Mouse (Mus musculus) midbrain, embryonic 11.5 days (tissue): ENCODE results near the gene Qpctl. TPM values are rescaled to one million over a fixed set of nuclear protein-coding genes. Genes with fewer than 3 reads are reported as not detected.
A peak's percentile ranks its signal among the peaks of the same experiment; 100 is the strongest.

Experiments used
- ATAC-seq: fragments of 200-750 bp; cut with Nextera tagmentation; 2 replicates; pipeline ENCODE4 v1.8.0; 2017; ENCODE audit warnings: moderate TSS enrichment, moderate library complexity; ENCODE audit not compliant: low FRiP score
- DNase-seq: peaks from one replicate; pipeline ENCODE4 v3.0.0; 2015; ENCODE audit warnings: low spot score; ENCODE audit errors: missing footprints
- H3K27ac ChIP-seq: fragments of 300-500 bp; sonication (generic); 2 replicates; pipeline ENCODE4 v1.5.1; 2014; ENCODE audit warnings: low read depth, low read length
- H3K27me3 ChIP-seq: fragments of 300-500 bp; sonication (generic); 2 replicates; pipeline ENCODE4 v1.6.1; 2014; ENCODE audit warnings: mild to moderate bottlenecking, low read length, moderate library complexity, mixed read lengths; ENCODE audit not compliant: control insufficient read depth, insufficient read depth
- H3K36me3 ChIP-seq: fragments of 300-500 bp; sonication (generic); 2 replicates; pipeline ENCODE4 v1.6.1; 2014; ENCODE audit warnings: mild to moderate bottlenecking, low read length, moderate library complexity, mixed read lengths; ENCODE audit not compliant: control insufficient read depth, insufficient read depth
- H3K4me1 ChIP-seq: fragments of 300-500 bp; sonication (generic); 2 replicates; pipeline ENCODE4 v1.6.1; 2014; ENCODE audit warnings: low read length; ENCODE audit not compliant: control insufficient read depth, insufficient read depth
- H3K4me2 ChIP-seq: fragments of 300-500 bp; sonication (generic); 2 replicates; pipeline ENCODE4 v1.6.1; 2014; ENCODE audit warnings: mild to moderate bottlenecking, moderate library complexity
- H3K4me3 ChIP-seq: fragments of 300-500 bp; sonication (generic); 2 replicates; pipeline ENCODE4 v1.5.1; 2014; ENCODE audit warnings: low read depth, low read length
- H3K9ac ChIP-seq: fragments of 300-500 bp; sonication (generic); 2 replicates; pipeline ENCODE4 v1.6.1; 2014; ENCODE audit warnings: low read length
- H3K9me3 ChIP-seq: fragments of 300-500 bp; sonication (generic); 2 replicates; pipeline ENCODE4 v1.6.1; 2016; ENCODE audit warnings: low read length; ENCODE audit not compliant: control insufficient read depth
- WGBS: fragments of 180-500 bp; shearing (Covaris S2); extraction: QIAGEN DNeasy Blood & Tissue Kit; methylation state at CpG from one replicate; pipeline ENCODE4 v1.1.7; 2014; 5-methylcytosine and 5-hydroxymethylcytosine counted together
- polyA plus RNA-seq: library from polyadenylated mRNA; unstranded; fragments of >200 nt; fragmentation: Nextera tagmentation; extraction: Ambion mirVana; gene quantifications from 2 replicates; pipeline ENCODE4 v1.2.1, GENCODE M21; 2014

The Qpctl gene
- polyA plus RNA-seq, 1 experiment from 2014 or later: 11.4 TPM

DNA sequence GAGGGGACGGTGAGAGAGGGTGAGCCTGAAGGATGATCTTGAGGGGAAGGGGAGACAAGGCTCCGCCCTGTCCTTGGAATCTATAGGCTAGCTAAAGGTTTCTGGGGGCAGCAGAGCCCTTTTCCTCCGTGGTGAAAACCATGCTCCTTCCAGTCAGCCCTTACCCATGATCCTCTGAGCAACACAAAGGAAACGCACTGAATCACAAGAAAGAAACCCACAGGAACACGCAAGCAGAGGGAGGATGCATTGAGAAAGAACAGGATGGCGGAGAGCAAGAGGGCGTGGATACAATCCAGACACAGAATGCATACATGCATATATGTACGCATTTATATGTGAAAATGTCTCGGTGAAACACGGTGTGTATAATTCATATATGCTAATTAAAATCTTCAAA, 20.4 kb upstream of the Qpctl start:
- no peak for ATAC-seq
- Histone ChIP-seq H3K9me3 (peaks cover 2% of the 10 kb centered on the region; the same call in 1 of the 2 replicates), H3K9ac (no peak overlapping the region), H3K27me3 (peaks cover 8% of the 10 kb centered on the region), H3K27ac (no peak overlapping the region), H3K4me2 (no peak overlapping the region), H3K36me3 (no peaks in the 10 kb centered on the region), H3K4me1 (peaks cover 11% of the 10 kb centered on the region), H3K4me3 (no peak overlapping the region)
- peak; percentile 78 for DNase-seq
- WGBS: 66% methylated on average over 10 of the region's 10 CpGs

DNA sequence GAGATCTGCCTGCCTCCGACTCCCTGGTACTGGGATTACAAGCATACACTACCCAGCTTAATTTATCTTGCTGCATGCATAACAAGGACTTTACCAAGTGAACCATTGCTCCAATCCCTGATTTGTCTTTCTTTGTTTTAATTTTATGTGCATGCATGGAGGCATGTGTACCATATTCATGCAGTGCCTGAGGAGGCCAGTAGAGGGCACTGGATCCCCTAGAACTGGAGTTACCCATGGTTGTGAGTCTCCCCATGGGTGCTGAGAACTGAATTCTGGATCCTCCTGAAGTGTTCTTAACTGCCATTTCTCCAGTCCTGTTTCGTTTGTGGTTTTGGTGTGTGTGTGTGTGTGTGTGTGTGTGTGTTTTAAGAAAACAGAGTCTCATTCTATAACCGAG, 17.9 kb upstream of the Qpctl start:
- no peak for ATAC-seq
- Histone ChIP-seq H3K27ac (no peak overlapping the region), H3K4me1 (peaks cover 13% of the 10 kb centered on the region), H3K36me3 (no peaks in the 10 kb centered on the region), H3K27me3 (peaks cover 21% of the 10 kb centered on the region), H3K9ac (no peak overlapping the region), H3K9me3 (peaks cover 2% of the 10 kb centered on the region; the same call in 1 of the 2 replicates), H3K4me2 (no peak overlapping the region), H3K4me3 (no peak overlapping the region)
- WGBS: 88% methylated on average over 3 of the region's 3 CpGs
- no peak for DNase-seq

DNA sequence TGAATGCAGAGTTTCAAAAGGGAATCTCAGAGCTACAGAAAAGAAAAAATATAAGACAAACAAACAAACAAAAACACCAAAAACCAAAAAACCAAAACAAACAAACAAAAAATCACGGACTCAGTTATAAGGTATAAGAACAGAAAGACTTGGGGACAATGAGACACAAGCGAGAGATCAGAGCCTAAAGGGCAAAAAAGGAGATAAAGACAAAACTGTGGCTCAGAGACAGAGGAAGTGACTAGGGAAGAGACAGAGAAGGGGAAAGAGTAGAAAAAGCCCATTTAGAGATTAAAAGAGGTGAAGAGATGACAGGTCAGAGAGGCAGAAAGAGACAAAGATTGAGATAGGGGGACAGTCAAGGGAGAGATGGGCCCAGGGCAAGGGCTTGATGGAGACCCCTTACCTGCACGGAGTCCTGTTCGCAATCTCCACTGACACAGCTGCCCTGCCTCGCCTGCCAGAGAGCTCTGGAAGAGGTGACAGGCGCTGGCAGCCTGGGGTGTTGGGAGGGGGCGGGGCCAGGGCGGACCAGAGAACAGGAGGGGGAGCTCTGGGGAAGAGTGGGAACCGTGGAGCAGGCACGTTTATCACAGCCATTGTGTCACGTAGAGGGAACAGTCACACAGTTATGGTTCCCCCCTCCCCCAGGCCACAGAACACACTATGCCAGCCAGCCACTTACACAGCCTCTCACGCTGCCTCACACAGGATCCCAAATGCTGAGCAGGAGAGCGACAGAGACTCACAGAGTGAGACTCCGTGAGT, 16.7 kb upstream of the Qpctl start, which contains the start of gene Gipr:
Gene Gipr (minus strand): TSS at position 472 of the 768 bp plus-strand sequence.
- WGBS: 12% methylated on average over 14 of the region's 14 CpGs
- H3K4me2 ChIP-seq: peak within 1 kb of the TSS; percentile 13
- H3K4me1 ChIP-seq: peaks cover 13% of the 10 kb centered on the region
- peaks cover 2% of the 10 kb centered on the region; the same call in 1 of the 2 replicates for H3K9me3 ChIP-seq
- DNase-seq: no peak
- H3K27ac ChIP-seq: no peak within 1 kb of the TSS
- peak within 1 kb of the TSS; percentile 27; the same call in 1 of the 2 replicates for H3K9ac ChIP-seq
- peaks cover 21% of the 10 kb centered on the region for H3K27me3 ChIP-seq
- H3K36me3 ChIP-seq: no peaks in the 10 kb centered on the region
- peak; percentile 45; the same call in 1 of the 2 replicates for ATAC-seq
- H3K4me3 ChIP-seq: no peak within 1 kb of the TSS

DNA sequence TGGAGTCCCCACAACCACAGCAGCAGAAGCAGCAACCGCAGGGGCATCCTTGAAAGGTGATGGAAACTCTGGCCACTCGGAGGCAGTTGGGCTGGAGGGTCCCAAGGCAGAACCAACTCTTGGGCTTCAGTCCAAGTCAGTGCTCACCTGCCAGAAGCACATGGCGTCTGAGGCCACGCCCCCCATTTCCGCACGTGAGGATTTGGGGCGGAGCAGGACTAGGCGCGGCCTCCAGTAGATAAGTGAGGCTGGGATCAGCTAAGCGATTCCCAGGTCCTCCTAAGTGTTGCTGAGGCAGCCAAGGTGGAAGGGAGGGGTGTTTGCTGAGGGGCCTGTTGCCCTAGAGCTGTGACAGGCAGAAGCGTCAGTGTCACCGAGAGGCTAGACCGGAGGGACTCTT, 15.9 kb upstream of the Qpctl start:
- Histone ChIP-seq H3K4me2 (peak overlapping the region; percentile 13; the same call in 1 of the 2 replicates), H3K36me3 (no peaks in the 10 kb centered on the region), H3K9me3 (peaks cover 2% of the 10 kb centered on the region; the same call in 1 of the 2 replicates), H3K9ac (no peak overlapping the region), H3K4me1 (peaks cover 13% of the 10 kb centered on the region), H3K4me3 (no peak overlapping the region), H3K27me3 (peaks cover 25% of the 10 kb centered on the region), H3K27ac (no peak overlapping the region)
- WGBS: 2% methylated on average over 13 of the region's 13 CpGs
- no peak for DNase-seq
- ATAC-seq: no peak

DNA sequence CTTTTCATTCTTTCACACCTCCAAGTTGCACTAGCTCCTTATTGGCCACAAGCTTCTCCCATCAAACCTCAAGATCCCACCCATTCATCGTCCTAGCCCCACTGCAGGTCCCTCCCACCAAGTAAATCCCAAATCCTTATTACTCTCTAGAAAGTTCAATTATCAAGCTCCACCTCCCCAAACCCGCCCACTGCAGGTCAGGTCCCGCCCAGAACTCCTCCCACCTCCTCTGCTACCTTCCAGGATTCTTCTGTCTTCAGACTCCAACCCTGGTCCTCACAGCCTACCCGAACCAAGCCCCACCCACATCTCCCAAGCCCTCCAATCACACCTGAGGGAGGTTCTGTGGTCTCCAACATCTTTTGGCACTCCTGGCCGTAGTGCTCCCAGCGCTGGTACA, 15.1 kb upstream of the Qpctl start:
- Histone ChIP-seq H3K4me3 (no peak overlapping the region), H3K27me3 (peaks cover 32% of the 10 kb centered on the region)
- no peak for ATAC-seq

DNA sequence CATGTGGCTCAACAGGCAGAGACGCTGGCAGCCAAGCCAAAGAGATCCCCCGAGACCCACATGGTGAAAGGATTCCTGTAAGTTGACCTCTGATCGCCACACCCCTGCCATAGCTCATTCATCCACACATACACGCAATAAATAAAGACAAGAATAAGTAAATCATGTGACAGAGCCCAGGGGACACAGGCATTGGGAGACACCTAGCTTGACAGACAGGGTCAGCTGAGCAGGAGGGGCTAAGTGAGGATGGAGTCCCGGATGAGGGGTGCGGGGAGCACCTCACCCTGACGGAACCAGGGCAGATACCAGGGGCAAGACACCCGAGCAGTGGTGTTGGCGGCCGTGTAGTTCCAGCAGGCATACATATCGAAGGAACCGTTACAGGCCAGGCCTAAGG, 14.7 kb upstream of the Qpctl start:
- no peak overlapping the region for H3K4me3 ChIP-seq
- no peak overlapping the region for H3K27ac ChIP-seq
- DNase-seq: no peak
- 34% methylated on average over 12 of the region's 12 CpGs for WGBS
- H3K27me3 ChIP-seq: peaks cover 33% of the 10 kb centered on the region
- peaks cover 2% of the 10 kb centered on the region; the same call in 1 of the 2 replicates for H3K9me3 ChIP-seq
- ATAC-seq: no peak
- no peak overlapping the region for H3K9ac ChIP-seq
- peaks cover 13% of the 10 kb centered on the region for H3K4me1 ChIP-seq
- H3K36me3 ChIP-seq: no peaks in the 10 kb centered on the region
- H3K4me2 ChIP-seq: no peak overlapping the region

More for the DNA sequence above, 15.1 kb upstream of the Qpctl start:
- H3K9ac ChIP-seq: no peak overlapping the region
- no peaks in the 10 kb centered on the region for H3K36me3 ChIP-seq
- 0 out of 2 replicates have a peak overlapping the region, but pooled peaks have one; percentile 11 for H3K4me2 ChIP-seq
- H3K4me1 ChIP-seq: peaks cover 13% of the 10 kb centered on the region
- WGBS: 1% methylated on average over 6 of the region's 6 CpGs
- H3K9me3 ChIP-seq: peaks cover 2% of the 10 kb centered on the region; the same call in 1 of the 2 replicates
- no peak for DNase-seq
- no peak overlapping the region for H3K27ac ChIP-seq

DNA sequence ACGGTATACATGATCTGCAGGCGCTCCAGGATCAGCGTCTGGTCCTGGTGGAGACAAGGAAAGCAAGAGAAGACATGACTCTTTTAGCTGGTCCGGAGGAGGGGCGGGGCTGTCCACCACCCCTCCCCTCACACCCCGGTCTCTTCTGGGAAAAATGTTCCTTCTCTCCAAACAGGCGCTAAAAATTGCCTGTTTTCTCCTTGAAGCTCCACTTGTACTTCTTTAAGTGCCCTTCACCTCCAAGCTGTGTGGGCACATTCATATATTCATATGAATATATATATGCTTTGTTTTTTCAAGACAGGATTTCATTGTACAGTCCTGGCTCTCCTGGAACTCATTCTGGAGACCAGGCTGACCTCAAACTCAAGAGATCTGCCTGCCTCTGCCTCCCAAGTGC, 13.8 kb upstream of the Qpctl start:
- WGBS: 90% methylated on average over 7 of the region's 7 CpGs
- Histone ChIP-seq H3K9me3 (peaks cover 2% of the 10 kb centered on the region; the same call in 1 of the 2 replicates), H3K4me1 (peaks cover 13% of the 10 kb centered on the region), H3K4me3 (no peak overlapping the region), H3K36me3 (no peaks in the 10 kb centered on the region), H3K27ac (no peak overlapping the region), H3K9ac (no peak overlapping the region), H3K27me3 (peaks cover 33% of the 10 kb centered on the region), H3K4me2 (no peak overlapping the region)
- DNase-seq (no peak), ATAC-seq (no peak)

DNA sequence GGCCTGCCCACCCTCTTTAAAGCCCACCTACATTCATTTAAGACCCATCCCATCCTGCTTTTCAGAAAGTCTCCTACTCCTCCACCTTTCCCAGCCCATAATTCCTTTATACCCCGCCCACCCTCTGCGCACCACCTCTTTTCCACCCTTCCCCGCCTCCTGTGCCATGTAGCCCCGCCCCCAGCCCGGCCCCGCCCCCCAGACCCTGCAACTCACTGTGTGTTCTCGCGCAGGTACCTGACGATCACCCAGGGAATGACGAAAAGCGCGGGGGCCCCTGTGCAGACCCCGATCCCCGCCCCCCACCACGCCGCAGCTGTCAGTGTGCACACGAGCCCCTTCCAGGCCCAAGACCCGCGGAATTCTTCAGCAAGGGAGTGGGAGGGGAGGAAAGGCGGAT, 11.0 kb upstream of the Qpctl start:
- peak overlapping the region; percentile 22 for H3K4me3 ChIP-seq
- peak; percentile 93 for DNase-seq
- no peaks in the 10 kb centered on the region for H3K9me3 ChIP-seq
- H3K4me2 ChIP-seq: peak overlapping the region; percentile 46
- ATAC-seq: peak; percentile 20; the same call in 1 of the 2 replicates
- peaks cover 11% of the 10 kb centered on the region for H3K4me1 ChIP-seq
- no peak overlapping the region for H3K27ac ChIP-seq
- peak overlapping the region; percentile 11; the same call in 1 of the 2 replicates for H3K9ac ChIP-seq
- no peaks in the 10 kb centered on the region for H3K36me3 ChIP-seq
- 3% methylated on average over 20 of the region's 20 CpGs for whole genome bisulfite sequencing
- peaks cover 30% of the 10 kb centered on the region for H3K27me3 ChIP-seq

DNA sequence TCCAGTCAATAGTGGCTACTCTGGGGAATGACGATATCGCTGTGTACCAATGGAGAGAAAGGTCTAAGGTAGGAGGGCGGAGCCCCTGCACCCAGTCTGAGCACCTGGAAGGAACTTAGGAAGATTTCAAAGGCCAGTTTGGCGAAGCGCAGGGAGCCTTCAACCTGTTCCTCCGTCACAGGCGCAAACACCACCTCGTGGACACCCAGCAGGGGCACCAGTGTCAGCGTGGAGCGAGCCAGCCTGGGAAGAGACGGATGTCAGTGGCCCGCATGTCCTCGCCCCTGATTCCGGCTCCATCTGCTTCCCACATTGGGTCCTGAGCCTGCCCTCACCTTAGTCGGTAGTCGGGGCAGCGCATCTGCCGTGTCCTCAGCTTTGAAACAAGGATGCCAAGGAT, 10.3 kb upstream of the Qpctl start:
- no peak overlapping the region for H3K4me3 ChIP-seq
- ATAC-seq: no peak
- no peak for DNase-seq
- no peak overlapping the region for H3K9ac ChIP-seq
- H3K36me3 ChIP-seq: no peaks in the 10 kb centered on the region
- peaks cover 24% of the 10 kb centered on the region for H3K27me3 ChIP-seq
- no peak overlapping the region for H3K27ac ChIP-seq
- H3K4me1 ChIP-seq: peaks cover 5% of the 10 kb centered on the region
- no peaks in the 10 kb centered on the region for H3K9me3 ChIP-seq
- no peak overlapping the region for H3K4me2 ChIP-seq
- WGBS: 12% methylated on average over 18 of the region's 18 CpGs
